Mouse (Mus musculus) testis, adult 2 months (tissue): ENCODE data around the gene Gm3424.
"Not testable (repeated sequence)": the region's sequence is repeated elsewhere in the genome, so short reads cannot be mapped to it uniquely, and the experiment has no call there.

ENCODE experiments used
- CTCF ChIP-seq: fragments of 200-500 bp; IDR thresholded peaks from 2 replicates; pipeline ENCODE4 v1.5.1; 2012; ENCODE audit warnings: low read depth, mild to moderate bottlenecking, inconsistent platforms, low read length, moderate library complexity; ENCODE audit not compliant: control insufficient read depth, insufficient read depth, insufficient replicate concordance
- POLR2A ChIP-seq: fragments of 200-500 bp; IDR thresholded peaks from 2 replicates; pipeline ENCODE4 v1.6.1; 2012; ENCODE audit warnings: low read depth, mild to moderate bottlenecking, inconsistent platforms, low read length, moderate library complexity; ENCODE audit not compliant: control insufficient read depth

DNA sequence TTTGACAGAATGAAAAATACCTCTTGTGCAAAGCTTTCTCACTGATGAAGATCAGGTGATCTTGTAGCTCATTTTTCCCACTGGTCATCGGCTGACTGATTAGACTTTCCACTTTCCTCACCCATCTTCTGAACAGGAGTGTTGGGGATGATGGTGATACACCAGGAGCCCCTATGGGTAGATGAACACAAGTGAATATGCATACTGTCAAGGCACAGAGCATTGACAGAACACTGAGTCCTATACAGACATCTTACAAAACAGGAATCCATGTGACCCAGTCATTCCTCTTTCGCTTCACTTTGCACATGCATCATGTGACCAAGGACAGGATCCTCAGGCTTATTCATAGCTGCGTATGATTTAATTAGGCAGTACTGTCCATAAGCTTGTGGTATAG lies 22.2 kb downstream of the Gm3424 start, which contains the start of gene Gm3383:
- TF ChIP-seq CTCF, POLR2A: not testable (repeated sequence)
